Mouse (Mus musculus): ENCODE data around the gene Kcnk6. TPM values are rescaled to one million over a fixed set of nuclear protein-coding genes. Genes with fewer than 3 reads are reported as not detected.

The Kcnk6 gene
- polyA plus RNA-seq (2015; fragmentation: Nextera tagmentation; extraction: Ambion mirVana) = 2.2 TPM in 2 replicates

DNA sequence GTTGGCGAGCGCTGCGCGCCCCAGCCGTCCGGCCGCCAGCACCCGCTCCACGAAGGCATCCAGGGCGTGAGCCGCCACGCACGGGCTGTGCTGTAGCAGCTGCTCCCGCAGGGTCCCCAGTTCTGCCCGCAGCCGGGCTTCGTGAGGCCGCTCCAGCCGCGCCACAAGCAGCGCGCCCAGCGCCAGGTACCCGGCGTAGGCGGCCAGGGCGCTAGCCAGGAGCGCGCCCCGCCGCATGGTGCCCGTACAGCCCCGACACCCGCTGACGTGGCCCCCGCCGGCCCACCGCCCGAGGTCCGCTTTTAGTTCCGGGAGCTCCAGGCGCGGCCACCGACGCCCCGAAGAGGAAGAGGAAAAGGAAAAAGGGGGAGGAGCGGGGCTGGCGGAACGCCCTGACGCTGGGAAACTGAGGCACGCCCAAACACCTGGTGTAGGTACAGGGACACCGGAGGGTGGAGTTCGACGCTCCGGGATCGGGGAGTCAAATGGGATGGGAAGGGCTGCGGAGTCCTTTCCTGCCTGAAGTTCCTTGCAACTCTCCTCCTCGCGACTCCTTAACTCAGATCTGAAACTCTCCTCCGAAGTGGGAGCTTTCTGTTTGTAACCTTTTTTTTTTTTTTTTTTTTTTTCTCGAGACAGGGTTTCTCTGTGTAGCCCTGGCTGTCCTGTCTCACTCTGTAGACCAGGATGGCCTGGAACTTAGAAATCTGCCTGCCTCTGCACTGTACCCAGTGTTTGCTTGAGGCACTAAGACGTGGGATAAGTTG is at the start of gene Kcnk6:
TSS of gene Kcnk6 (minus strand) at position 269 of the 767 bp plus-strand sequence.

DNA sequence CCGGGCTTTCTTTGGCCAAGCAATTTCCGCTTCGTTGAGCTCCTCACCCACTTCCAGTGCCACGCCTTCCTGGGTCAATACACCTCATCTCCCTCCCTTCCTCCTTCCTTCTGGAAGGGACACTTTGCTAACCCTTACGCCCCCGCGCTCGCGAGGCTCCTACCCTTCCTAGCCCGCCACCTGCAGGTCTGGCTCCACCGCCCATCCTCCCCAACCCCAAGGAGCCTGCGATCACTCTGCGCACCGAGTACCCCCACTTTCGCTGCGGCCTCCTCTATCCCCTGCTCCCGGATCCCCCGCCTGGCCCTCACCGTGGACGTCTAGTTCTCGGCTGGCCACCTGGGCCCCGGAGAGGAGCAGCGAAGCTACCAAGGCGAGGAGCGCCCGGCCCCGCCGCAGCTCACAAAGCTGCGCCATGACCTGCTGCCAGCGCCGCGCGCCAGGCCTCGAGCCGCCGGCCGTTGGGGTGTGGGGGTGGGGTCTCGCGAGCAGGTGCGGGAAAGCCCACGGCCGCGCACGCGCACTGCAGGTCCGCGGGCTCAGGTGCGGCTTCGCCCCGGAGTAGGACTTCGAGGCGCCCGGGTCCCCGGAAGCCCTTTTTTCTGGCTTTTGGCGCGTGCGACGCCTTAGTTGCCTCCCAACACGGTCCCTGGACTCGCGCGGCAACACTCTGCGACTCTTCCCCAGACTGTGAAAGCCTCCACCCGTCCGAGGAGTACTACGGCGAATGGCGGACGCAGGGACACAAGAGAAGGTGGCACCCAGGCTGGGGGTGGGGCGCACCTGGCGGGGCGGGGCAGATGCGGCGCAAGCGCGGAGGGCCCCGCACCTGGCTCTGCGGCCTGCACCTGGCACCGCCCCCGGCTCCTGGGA is 49.1 kb upstream of the Kcnk6 start, which contains the start of gene Spint2:
TSS of gene Spint2 (minus strand) at position 712 of the 873 bp plus-strand sequence.

DNA sequence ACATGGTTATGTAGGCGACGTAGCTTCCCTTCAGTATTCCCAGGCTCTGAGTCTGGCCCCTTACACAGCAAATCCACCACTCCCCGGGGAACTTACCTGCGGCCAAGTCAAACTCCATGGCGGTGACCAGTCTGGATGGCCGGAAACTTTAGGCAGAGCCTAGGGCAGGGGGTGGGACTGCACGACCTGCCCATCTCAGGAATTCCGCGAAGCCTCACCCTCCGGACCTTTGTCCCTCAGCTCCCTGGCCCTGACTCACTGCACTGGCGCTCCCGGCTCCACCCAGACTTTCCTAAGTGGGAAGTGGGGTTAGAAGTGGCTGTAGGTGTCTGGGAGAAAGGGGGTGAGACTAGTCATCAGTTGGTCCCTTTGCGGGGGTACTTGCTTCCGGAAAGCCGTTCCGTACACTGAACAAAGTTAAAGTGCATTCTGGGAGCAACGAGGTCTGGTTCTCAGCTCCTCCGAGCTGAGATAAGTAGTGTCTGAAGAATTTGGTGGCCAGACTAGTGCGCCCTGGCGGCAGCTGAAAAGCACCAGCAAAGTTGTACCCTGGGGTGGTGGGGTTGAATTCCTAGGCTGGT is 16.0 kb upstream of the Kcnk6 start, which contains the start of gene 2200002D01Rik:
TSS of gene 2200002D01Rik (minus strand) at position 206 of the 581 bp plus-strand sequence.

DNA sequence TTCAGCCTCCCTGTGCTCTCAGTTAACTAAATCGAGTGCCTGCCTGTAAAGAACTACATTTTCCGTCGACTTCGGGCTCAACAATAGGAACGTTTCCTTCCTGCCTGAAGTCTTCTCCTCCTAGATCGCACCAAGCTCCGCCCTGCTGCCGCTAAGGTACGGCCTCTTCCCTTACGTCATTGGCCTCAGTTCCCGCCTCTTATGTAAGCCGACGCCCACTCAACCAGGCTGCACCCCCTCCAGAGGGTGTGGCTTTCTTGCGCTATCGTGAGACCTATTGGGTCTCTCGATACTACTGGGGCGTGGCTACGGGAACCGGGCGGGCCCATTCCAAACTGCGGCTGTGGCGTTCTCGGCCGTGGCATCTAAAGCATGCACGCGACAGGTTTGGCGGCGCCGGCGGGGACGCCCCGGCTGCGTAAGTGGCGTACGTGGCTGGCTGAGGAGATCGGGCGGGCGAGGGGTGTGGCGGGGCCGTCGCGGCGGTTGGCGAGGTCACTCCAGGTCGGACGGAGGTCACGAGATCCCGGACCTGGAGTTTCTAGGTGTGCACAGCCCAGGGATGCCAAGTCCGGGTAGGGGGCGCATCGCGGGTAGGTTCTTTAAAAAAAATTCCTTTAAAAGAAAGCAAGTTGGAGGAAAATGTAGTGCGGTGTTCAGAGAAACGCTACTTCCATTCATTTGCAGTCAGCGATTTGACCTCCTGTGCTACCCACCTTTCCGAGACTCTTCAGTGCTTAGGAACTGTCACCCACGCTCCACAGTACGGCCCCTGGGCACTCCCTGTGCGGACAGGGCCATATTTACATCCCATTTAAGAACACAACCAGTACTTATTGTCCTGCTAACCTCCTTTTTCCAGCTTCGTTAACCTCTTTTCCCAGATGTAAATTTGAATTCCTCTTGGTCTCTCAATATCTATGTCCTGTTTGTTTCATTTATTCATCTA is 6.0 kb upstream of the Kcnk6 start, which contains the start of gene Yif1b:
TSS of gene Yif1b (plus strand) at position 311 of the 949 bp plus-strand sequence.

DNA sequence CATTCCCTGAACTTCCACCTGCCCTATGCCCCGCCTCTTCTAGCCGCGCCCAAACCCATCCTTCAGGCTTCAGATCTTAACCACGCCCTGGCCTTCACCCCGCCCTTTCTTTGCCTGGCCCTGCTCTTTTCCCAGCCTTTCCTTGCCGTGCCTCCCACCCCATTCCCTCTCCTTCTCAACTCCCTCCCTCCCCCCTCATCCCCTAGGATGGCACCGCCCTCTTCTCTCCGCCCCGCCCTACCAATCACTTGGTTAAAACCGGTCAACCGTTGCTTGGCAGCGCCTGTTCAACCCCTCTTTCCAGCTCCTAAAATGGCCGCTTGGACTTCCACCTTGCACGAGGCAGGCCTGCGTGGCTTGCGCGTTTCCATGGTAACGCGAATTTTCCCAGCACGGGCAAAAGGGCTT is 18.6 kb downstream of the Kcnk6 start, which contains the start of gene Catsperg1:
TSS of gene Catsperg1 (minus strand) at position 361 of the 408 bp plus-strand sequence.

DNA sequence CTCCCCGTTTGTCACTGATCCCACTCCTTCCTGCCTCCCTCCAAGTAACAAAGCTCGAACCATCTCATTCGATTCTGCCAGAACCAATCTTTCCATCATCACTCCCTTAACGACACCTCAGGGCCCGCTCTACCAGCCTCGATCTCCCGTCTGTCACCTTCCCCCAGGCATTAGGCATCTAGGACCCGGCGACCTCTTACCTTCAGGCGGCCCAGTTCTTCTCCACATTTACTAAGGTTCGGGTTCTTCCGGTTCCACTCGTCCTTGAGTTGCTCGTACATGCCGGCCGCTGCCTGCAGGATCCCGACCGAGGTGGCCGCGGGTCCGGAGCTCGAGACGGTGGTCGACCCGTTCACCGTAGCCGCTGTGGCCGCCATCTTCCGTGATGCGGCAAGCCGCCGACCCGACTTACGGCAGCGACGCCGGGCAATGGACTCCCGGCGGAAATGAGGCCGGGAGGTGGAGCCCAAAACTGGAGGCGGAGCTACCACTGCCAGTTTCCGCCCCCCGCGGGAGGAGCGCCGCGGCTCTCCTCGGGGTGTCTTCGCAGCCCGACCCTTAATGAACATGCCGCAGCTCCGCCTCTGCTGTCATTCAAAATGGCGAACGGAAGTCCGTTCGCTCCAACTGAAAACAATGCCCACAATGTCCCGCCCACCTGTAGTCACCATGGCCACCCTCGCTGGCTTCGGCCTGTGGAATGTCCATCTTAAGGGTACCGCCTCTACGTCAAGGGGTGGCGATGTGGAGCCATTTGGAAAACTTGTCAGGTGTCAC is 52.0 kb downstream of the Kcnk6 start, which contains the start of gene Psmd8:
TSS of gene Psmd8 (minus strand) at position 625 of the 777 bp plus-strand sequence.

Other genes starting within 250 kb of the Kcnk6 start
- 0.25 and 0.39 TPM in 2 replicates for gene Ryr1, start 107.3 kb downstream of the Kcnk6 start, polyA plus RNA-seq (2015; fragmentation: Nextera tagmentation; extraction: Ambion mirVana)
- gene Rasgrp4, start 97.7 kb downstream of the Kcnk6 start, polyA plus RNA-seq (2015; fragmentation: Nextera tagmentation; extraction: Ambion mirVana) = 0.20 and 0.69 TPM in 2 replicates
- 25.0 and 25.9 TPM in 2 replicates for gene Fam98c, start 76.3 kb downstream of the Kcnk6 start, polyA plus RNA-seq (2015; fragmentation: Nextera tagmentation; extraction: Ambion mirVana)
- 0.40 and 0.85 TPM in 2 replicates for gene Ggn, start 62.3 kb downstream of the Kcnk6 start, polyA plus RNA-seq (2015; fragmentation: Nextera tagmentation; extraction: Ambion mirVana)
- 1.3 and 1.5 TPM in 2 replicates for gene Spred3, start 62.1 kb downstream of the Kcnk6 start, polyA plus RNA-seq (2015; fragmentation: Nextera tagmentation; extraction: Ambion mirVana)
- 265 and 273 TPM in 2 replicates for gene Psmd8, start 51.8 kb downstream of the Kcnk6 start, polyA plus RNA-seq (2015; fragmentation: Nextera tagmentation; extraction: Ambion mirVana)
- 0.71 and 0.74 TPM in 2 replicates for gene Catsperg1, start 18.5 kb downstream of the Kcnk6 start, polyA plus RNA-seq (2015; fragmentation: Nextera tagmentation; extraction: Ambion mirVana)
- gene Yif1b, start 5.8 kb upstream of the Kcnk6 start, polyA plus RNA-seq (2015; fragmentation: Nextera tagmentation; extraction: Ambion mirVana) = 112 and 124 TPM in 2 replicates
- gene 2200002D01Rik, start 16.0 kb upstream of the Kcnk6 start, polyA plus RNA-seq (2015; fragmentation: Nextera tagmentation; extraction: Ambion mirVana) = 244 and 269 TPM in 2 replicates
- gene Spint2, start 49.4 kb upstream of the Kcnk6 start, polyA plus RNA-seq (2015; fragmentation: Nextera tagmentation; extraction: Ambion mirVana) = 400 and 411 TPM in 2 replicates
- gene Ppp1r14a, start 56.8 kb upstream of the Kcnk6 start, polyA plus RNA-seq (2015; fragmentation: Nextera tagmentation; extraction: Ambion mirVana) = 350 and 379 TPM in 2 replicates
- gene Dpf1, start 71.4 kb upstream of the Kcnk6 start, polyA plus RNA-seq (2015; fragmentation: Nextera tagmentation; extraction: Ambion mirVana) = 1.5 and 2.1 TPM in 2 replicates